Mouse (Mus musculus) c-Kit-positive CD71-positive TER-119-negative erythroid progenitor cells, embryonic 14.5 days (primary cell): ENCODE measurements around the gene Pigb.
A peak's percentile ranks its signal among the peaks of the same experiment; 100 is the strongest.

Experiments
- DNase-seq: peaks from one replicate; pipeline ENCODE4 v3.0.0-alpha.2; 2013; ENCODE audit warnings: low read depth

The Pigb gene

GRCm38 (mm10) chr9:72991420-72991819 lies 48.8 kb downstream of the Pigb start:
- no peak for DNase-seq

GRCm38 (mm10) chr9:72988706-72989105 lies 51.5 kb downstream of the Pigb start:
- DNase-seq, result no peak

DNA sequence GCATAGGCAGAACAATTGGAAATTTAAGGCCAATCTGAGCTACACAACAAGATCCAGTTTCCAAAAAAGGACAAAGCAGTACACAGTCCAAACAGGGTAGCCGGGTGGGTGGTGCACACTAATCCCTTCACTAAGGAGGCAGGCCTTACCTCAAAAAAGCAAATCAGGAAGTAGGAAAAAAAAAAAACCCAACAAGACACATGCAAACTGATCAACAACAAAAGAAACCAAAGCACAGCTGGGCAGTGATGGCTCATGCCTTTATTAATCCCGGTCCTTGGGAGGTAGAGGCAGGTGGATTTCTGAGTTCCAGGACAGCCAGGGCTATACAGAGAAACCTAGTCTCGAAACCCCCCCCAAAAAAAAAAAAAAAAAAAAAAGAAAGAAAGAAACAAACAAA lies 52.5 kb downstream of the Pigb start:
- DNase-seq, result no peak

- DNase-seq, result peak; percentile 90
These were observed 54.6 kb downstream of the Pigb start, which contains the start of the genes Ccpg1os and Ccpg1 for GRCm38 (mm10) chr9:72985250-72986220. Gene Ccpg1os, minus strand, starts transcription at chr9:72985382. Gene Ccpg1, plus strand, starts transcription at chr9:72985429.

GRCm38 (mm10) chr9:72983066-72983465 lies 57.1 kb downstream of the Pigb start:
- no peak for DNase-seq

DNA sequence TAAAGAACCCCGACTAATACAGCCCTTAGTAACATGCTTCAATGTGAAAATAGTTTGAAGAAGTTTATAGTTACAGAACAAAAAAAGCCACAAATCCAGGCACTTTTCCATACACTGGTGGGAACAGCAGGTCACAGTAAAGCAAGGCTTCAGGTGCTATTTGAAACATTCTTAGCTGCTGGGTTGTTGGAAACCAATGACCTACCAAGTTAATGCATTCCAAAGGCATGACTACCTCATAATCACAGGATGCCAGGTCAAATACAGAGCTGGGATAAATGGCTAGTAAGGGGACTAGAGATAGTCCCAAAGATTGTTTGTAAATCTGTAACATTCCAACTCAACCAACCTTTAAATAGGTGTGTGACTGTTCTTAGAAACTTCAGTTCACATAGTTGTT lies 64.9 kb downstream of the Pigb start:
- DNase-seq, result no peak

DNA sequence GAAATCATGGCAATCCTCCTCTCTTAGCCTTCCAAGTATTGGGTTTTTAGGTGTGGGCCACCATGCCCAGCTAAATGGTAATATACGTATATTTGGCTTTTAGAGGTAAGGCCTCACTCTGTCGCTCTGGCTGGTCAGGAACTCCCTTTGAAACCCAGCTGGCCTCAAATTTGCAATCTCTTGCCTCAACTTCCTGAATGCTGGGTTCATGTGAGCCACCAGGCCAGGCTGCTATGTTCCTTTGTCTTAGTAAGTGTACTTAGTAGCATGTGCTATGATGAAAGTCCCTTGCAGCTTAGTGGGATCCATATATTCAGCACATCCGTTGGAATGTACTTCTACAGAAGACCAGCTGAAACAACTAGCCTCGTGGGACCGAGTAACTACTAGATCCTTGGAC lies 65.4 kb downstream of the Pigb start:
- no peak for DNase-seq

- no peak for DNase-seq
These were observed 67.2 kb downstream of the Pigb start for GRCm38 (mm10) chr9:72972984-72973383.

GRCm38 (mm10) chr9:72972435-72972834 lies 67.7 kb downstream of the Pigb start:
- DNase-seq, result no peak

- no peak for DNase-seq
These were observed 70.3 kb downstream of the Pigb start for GRCm38 (mm10) chr9:72969874-72970273.

DNA sequence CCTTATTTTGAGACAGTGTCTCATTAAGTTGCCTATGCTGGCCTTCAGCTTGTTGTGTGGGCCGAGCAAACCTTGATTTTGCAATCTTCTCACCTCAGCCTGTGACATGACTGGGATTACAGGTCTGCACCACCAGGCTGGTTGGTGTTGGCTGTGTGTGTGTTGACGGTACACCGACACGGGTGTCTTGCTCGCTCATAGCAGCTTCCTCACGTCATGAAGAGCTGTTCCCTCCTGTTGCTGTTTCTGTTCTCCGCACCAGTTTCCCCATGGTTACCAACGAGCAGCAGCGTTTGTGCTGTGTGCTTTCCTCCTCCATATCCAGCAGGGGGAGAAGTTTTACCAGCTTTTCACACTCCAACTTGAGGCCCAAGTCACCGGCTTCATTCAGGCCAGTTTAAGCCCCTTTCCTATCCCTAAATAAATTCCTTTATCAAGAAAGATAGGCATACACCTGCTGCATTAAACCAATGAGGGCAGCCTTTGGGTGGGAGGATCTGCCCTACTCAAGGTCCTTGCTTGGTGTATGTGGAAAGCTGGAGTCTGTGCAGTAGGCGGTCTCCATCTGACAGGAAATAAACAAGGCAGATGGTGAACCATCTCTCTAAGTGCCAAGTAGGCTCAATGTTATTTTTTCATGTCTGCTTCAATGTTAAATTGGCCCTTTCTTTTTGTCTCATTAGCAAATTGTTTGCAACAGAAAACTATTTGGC lies 71.7 kb downstream of the Pigb start:
- no peak for DNase-seq

- no peak for DNase-seq
These were observed 78.2 kb downstream of the Pigb start for GRCm38 (mm10) chr9:72961959-72962358.

GRCm38 (mm10) chr9:72961346-72961745 lies 78.8 kb downstream of the Pigb start:
- no peak for DNase-seq

GRCm38 (mm10) chr9:72958521-72959450 lies 81.4 kb downstream of the Pigb start, which contains the start of the genes Dyx1c1 and Gm44503:
Gene Dyx1c1, plus strand, starts transcription at chr9:72958785.
Gene Gm44503, plus strand, starts transcription at chr9:72958852.
- DNase-seq, result peak; percentile 45
